Mouse (Mus musculus) central nervous system, embryonic 11.5 days (tissue): ENCODE data around the gene Sprr3. TPM values are rescaled to one million over a fixed set of nuclear protein-coding genes. Genes with fewer than 3 reads are reported as not detected.

Source experiments
- polyA plus RNA-seq: library from polyadenylated mRNA; depleted of rRNA; stranded (reverse); fragments of >200 nt; gene quantifications from 2 replicates; pipeline ENCODE4 v1.2.3, GENCODE M21; 2012; rRNA removed

The Sprr3 gene
- not detected in 2 replicates for polyA plus RNA-seq

GRCm38 (mm10) chr3:92458620-92459019, at the start of gene Sprr3:
Sprr3 (minus strand) TSS chr3:92458720.

GRCm38 (mm10) chr3:92500393-92500792, 41.9 kb upstream of the Sprr3 start, which contains the start of gene Sprr4:
Sprr4 (minus strand) TSS chr3:92500493.

GRCm38 (mm10) chr3:92485863-92486262, 27.3 kb upstream of the Sprr3 start, which contains the start of gene Sprr1a:
Sprr1a (minus strand) TSS chr3:92485895.

GRCm38 (mm10) chr3:92438689-92439088, 19.8 kb downstream of the Sprr3 start, which contains the start of gene Sprr1b:
Sprr1b (minus strand) TSS chr3:92438789.

GRCm38 (mm10) chr3:92432282-92432681, 26.2 kb downstream of the Sprr3 start, which contains the start of gene Sprr2k:
Sprr2k (plus strand) TSS chr3:92432582.

GRCm38 (mm10) chr3:92429323-92429722, 29.2 kb downstream of the Sprr3 start, which contains the start of gene Gm9774:
Gm9774 (minus strand) TSS chr3:92429423.

GRCm38 (mm10) chr3:92417782-92418181, 40.7 kb downstream of the Sprr3 start, which contains the start of gene Sprr2j-ps:
Sprr2j-ps (plus strand) TSS chr3:92418082.

GRCm38 (mm10) chr3:92407691-92408090, 50.8 kb downstream of the Sprr3 start, which contains the start of gene Sprr2i:
Sprr2i (plus strand) TSS chr3:92407991.

Other genes starting within 250 kb of the Sprr3 start
- gene Sprr2a1, start 242.9 kb downstream of the Sprr3 start, polyA plus RNA-seq = 0.02 TPM in 1 of 2 replicates, not detected in the other
- gene Sprr2a2, start 242.8 kb downstream of the Sprr3 start, polyA plus RNA-seq = 1.4 and 1.5 TPM in 2 replicates
- gene Sprr2a3, start 173.3 kb downstream of the Sprr3 start, polyA plus RNA-seq = not detected in 2 replicates
- not detected in 2 replicates for gene Sprr2b, start 142.1 kb downstream of the Sprr3 start, polyA plus RNA-seq
- not detected in 2 replicates for gene Sprr2d, start 119.6 kb downstream of the Sprr3 start, polyA plus RNA-seq
- not detected in 2 replicates for gene Sprr2e, start 106.6 kb downstream of the Sprr3 start, polyA plus RNA-seq
- not detected in 2 replicates for gene Sprr2f, start 93.5 kb downstream of the Sprr3 start, polyA plus RNA-seq
- not detected in 2 replicates for gene Sprr2h, start 73.0 kb downstream of the Sprr3 start, polyA plus RNA-seq
- gene Sprr2i, start 50.7 kb downstream of the Sprr3 start, polyA plus RNA-seq = not detected in 2 replicates
- gene Sprr2j-ps, start 40.6 kb downstream of the Sprr3 start, polyA plus RNA-seq = not detected in 2 replicates
- 2.8 and 5.1 TPM in 2 replicates for gene Gm9774, start 29.3 kb downstream of the Sprr3 start, polyA plus RNA-seq
- gene Sprr2k, start 26.1 kb downstream of the Sprr3 start, polyA plus RNA-seq = not detected in 2 replicates
- gene Sprr1b, start 19.9 kb downstream of the Sprr3 start, polyA plus RNA-seq = not detected in 2 replicates
- 0.08 and 0.10 TPM in 2 replicates for gene Sprr1a, start 27.2 kb upstream of the Sprr3 start, polyA plus RNA-seq
- gene Sprr4, start 41.8 kb upstream of the Sprr3 start, polyA plus RNA-seq = not detected in 2 replicates
- not detected in 2 replicates for gene 2310046K23Rik, start 75.8 kb upstream of the Sprr3 start, polyA plus RNA-seq
- gene Ivl, start 115.0 kb upstream of the Sprr3 start, polyA plus RNA-seq = 0.02 and 0.04 TPM in 2 replicates
- gene Smcp, start 130.3 kb upstream of the Sprr3 start, polyA plus RNA-seq = not detected in 2 replicates
- gene 2210017I01Rik, start 148.8 kb upstream of the Sprr3 start, polyA plus RNA-seq = not detected in 2 replicates
- gene Lce6a, start 162.9 kb upstream of the Sprr3 start, polyA plus RNA-seq = not detected in 2 replicates
- not detected in 2 replicates for gene Lce1a1, start 189.6 kb upstream of the Sprr3 start, polyA plus RNA-seq
- gene Lce1b, start 198.2 kb upstream of the Sprr3 start, polyA plus RNA-seq = not detected in 2 replicates
- gene Lce1a2, start 211.6 kb upstream of the Sprr3 start, polyA plus RNA-seq = not detected in 2 replicates
- gene Lce1c, start 220.5 kb upstream of the Sprr3 start, polyA plus RNA-seq = not detected in 2 replicates
- not detected in 2 replicates for gene Lce1d, start 228.5 kb upstream of the Sprr3 start, polyA plus RNA-seq